Mouse (Mus musculus) midbrain, embryonic 11.5 days (tissue): Measurements from ENCODE around the gene Pbrm1. TPM values are rescaled to one million over a fixed set of nuclear protein-coding genes. Genes with fewer than 3 reads are reported as not detected.

Experiments
- ATAC-seq: fragments of 200-750 bp; cut with Nextera tagmentation; 2 replicates; pipeline ENCODE4 v1.8.0; 2017; ENCODE audit warnings: moderate TSS enrichment, moderate library complexity; ENCODE audit not compliant: low FRiP score
- DNase-seq: peaks from one replicate; pipeline ENCODE4 v3.0.0; 2015; ENCODE audit warnings: low spot score; ENCODE audit errors: missing footprints
- H3K27ac ChIP-seq: fragments of 300-500 bp; sonication (generic); 2 replicates; pipeline ENCODE4 v1.5.1; 2014; ENCODE audit warnings: low read depth, low read length
- H3K27me3 ChIP-seq: fragments of 300-500 bp; sonication (generic); 2 replicates; pipeline ENCODE4 v1.6.1; 2014; ENCODE audit warnings: mild to moderate bottlenecking, low read length, moderate library complexity, mixed read lengths; ENCODE audit not compliant: control insufficient read depth, insufficient read depth
- H3K36me3 ChIP-seq: fragments of 300-500 bp; sonication (generic); 2 replicates; pipeline ENCODE4 v1.6.1; 2014; ENCODE audit warnings: mild to moderate bottlenecking, low read length, moderate library complexity, mixed read lengths; ENCODE audit not compliant: control insufficient read depth, insufficient read depth
- H3K4me1 ChIP-seq: fragments of 300-500 bp; sonication (generic); 2 replicates; pipeline ENCODE4 v1.6.1; 2014; ENCODE audit warnings: low read length; ENCODE audit not compliant: control insufficient read depth, insufficient read depth
- H3K4me2 ChIP-seq: fragments of 300-500 bp; sonication (generic); 2 replicates; pipeline ENCODE4 v1.6.1; 2014; ENCODE audit warnings: mild to moderate bottlenecking, moderate library complexity
- H3K4me3 ChIP-seq: fragments of 300-500 bp; sonication (generic); 2 replicates; pipeline ENCODE4 v1.5.1; 2014; ENCODE audit warnings: low read depth, low read length
- H3K9ac ChIP-seq: fragments of 300-500 bp; sonication (generic); 2 replicates; pipeline ENCODE4 v1.6.1; 2014; ENCODE audit warnings: low read length
- H3K9me3 ChIP-seq: fragments of 300-500 bp; sonication (generic); 2 replicates; pipeline ENCODE4 v1.6.1; 2016; ENCODE audit warnings: low read length; ENCODE audit not compliant: control insufficient read depth
- WGBS: fragments of 180-500 bp; shearing (Covaris S2); extraction: QIAGEN DNeasy Blood & Tissue Kit; methylation state at CpG from one replicate; pipeline ENCODE4 v1.1.7; 2014; 5-methylcytosine and 5-hydroxymethylcytosine counted together
- polyA plus RNA-seq: library from polyadenylated mRNA; unstranded; fragments of >200 nt; fragmentation: Nextera tagmentation; extraction: Ambion mirVana; gene quantifications from 2 replicates; pipeline ENCODE4 v1.2.1, GENCODE M21; 2014

Gene Pbrm1
- polyA plus RNA-seq, 1 experiment from 2014 or later: 134 TPM

DNA sequence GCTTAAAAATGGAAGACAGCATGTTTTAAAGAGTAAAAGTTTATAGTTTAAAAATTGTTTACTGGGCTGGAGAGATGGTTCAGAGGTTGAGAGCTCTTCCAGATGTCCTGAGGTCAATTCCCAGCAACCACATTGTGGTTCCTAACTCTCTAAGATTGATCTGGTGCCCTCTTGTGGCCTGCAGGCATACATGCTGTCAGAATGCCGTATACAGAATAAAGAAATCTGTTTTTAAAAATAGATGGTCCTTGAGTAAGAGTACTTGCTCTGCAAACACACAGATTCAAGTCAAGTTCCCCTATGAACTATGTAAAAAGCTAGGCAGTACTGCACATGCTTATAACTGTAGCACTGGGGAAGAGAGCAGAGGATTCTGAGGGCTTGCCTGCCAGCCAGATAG lies 43.3 kb downstream of the Pbrm1 start:
- Histone ChIP-seq H3K4me2 (no peak overlapping the region), H3K4me3 (no peak overlapping the region), H3K27me3 (no peaks in the 10 kb centered on the region), H3K27ac (no peak overlapping the region), H3K36me3 (peaks cover 18% of the 10 kb centered on the region), H3K9ac (no peak overlapping the region), H3K4me1 (no peaks in the 10 kb centered on the region), H3K9me3 (no peaks in the 10 kb centered on the region)
- WGBS: 66% methylated on average over 1 of the region's 1 CpGs
- DNase-seq: no peak
- ATAC-seq: no peak

DNA sequence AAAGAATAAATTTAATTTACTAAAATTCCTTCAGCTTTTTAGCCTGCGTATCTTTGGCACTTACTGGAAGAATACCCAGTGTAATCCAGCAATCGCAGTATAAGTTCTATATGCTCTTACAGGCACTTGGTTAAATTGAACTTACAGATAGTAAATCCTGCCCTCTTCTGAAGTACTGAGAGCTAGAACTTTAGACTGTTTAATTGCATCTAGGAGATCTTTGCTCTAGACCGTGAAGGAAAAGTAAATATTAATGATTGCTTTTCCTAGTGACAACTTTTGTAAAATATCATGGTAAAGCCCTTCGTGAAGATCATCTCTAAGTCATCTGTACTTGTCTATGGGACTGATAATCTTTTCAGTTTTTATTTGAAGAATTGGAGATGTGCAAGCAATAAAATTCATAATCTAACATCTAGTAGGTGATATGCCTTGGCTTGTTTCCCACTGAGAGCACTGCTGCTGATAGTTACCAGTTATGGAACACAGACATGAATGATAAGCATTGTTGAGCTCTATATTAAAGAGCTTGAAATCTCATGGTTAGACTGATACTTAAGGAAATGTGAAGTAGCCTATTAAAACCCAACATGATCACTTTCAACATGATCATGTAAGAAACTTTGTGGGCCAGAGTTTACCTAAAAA lies 50.3 kb downstream of the Pbrm1 start:
- H3K4me3 ChIP-seq: no peak overlapping the region
- H3K4me2 ChIP-seq: no peak overlapping the region
- no peaks in the 10 kb centered on the region for H3K9me3 ChIP-seq
- H3K36me3 ChIP-seq: peaks cover 22% of the 10 kb centered on the region
- no peaks in the 10 kb centered on the region for H3K4me1 ChIP-seq
- H3K9ac ChIP-seq: no peak overlapping the region
- H3K27ac ChIP-seq: no peak overlapping the region
- WGBS: 97% methylated on average over 4 of the region's 4 CpGs
- no peak for ATAC-seq
- no peak for DNase-seq
- no peaks in the 10 kb centered on the region for H3K27me3 ChIP-seq

DNA sequence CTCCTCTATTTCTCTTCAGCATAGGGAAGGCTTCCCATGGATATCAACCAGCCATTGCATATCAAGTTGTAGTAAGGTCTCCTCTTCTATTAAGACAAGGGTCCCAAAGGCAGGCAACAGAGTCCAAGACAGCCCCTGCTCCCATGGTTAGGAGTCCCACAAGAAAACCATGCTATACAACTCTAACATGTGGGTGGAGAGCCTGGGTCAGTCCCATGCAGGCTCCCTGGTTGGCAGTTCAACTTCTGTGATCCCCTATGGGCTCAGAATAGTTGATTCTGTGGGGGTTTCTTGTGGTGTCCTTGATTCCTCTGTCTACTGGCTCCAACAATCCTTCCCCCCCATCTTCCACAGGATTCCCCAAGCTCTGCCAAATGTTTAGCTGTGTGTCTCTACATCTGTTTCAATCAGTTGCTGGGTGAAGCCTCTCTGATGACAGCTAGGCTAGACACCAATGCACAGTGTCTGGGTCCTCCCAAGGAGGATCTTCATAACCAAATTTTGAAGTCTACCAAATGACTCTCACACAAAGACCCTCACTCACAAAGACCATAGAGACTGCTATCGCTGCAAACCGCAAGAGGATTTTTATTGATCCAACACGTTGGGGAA lies 59.8 kb downstream of the Pbrm1 start:
- H3K4me3 ChIP-seq: no peak overlapping the region
- WGBS: 89% methylated on average over 3 of the region's 3 CpGs
- H3K27ac ChIP-seq: no peak overlapping the region
- DNase-seq: no peak
- ATAC-seq: no peak
- no peaks in the 10 kb centered on the region for H3K4me1 ChIP-seq
- no peak overlapping the region for H3K9ac ChIP-seq
- no peaks in the 10 kb centered on the region for H3K27me3 ChIP-seq
- no peaks in the 10 kb centered on the region for H3K9me3 ChIP-seq
- H3K36me3 ChIP-seq: peaks cover 23% of the 10 kb centered on the region
- no peak overlapping the region for H3K4me2 ChIP-seq

DNA sequence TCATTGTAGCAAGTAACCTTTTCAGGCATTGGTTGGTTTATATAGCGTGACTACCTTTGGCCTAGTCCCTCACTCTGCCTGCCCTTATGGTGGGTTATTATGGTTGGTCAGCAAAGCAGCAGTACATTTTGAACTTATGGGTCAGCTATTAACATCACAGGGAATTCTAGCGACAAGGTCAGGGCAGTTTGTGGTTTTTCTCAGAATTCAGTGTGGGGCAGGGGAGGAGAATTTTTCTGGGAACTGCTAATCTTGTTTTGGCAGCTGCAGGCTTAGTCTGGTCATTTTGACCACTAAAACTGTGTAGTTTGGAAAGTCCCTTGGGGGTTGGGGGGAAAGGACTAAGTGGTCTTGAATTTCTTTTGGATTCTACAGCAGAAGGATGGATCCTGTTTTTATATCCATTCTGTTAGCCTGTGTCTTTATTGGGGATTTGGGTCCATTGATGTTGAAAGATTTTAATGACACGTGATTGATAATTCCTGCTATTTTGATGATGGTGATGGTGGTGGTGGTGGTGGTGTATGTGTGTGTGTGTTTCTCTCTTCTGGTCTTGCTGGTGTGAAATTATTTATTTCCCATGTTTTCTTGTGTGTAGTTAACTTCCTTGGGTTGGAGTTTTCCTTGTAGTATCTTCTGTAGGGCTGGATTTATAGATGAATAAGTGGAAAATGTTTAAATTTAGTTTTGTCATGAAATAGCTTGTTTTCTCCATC lies 60.5 kb downstream of the Pbrm1 start:
- H3K27ac ChIP-seq: no peak overlapping the region
- 92% methylated on average over 3 of the region's 3 CpGs for whole genome bisulfite sequencing
- no peaks in the 10 kb centered on the region for H3K9me3 ChIP-seq
- no peaks in the 10 kb centered on the region for H3K4me1 ChIP-seq
- no peak overlapping the region for H3K4me2 ChIP-seq
- no peak overlapping the region for H3K4me3 ChIP-seq
- ATAC-seq (no peak), DNase-seq (no peak)
- H3K36me3 ChIP-seq: peaks cover 18% of the 10 kb centered on the region
- H3K27me3 ChIP-seq: no peaks in the 10 kb centered on the region
- H3K9ac ChIP-seq: no peak overlapping the region

DNA sequence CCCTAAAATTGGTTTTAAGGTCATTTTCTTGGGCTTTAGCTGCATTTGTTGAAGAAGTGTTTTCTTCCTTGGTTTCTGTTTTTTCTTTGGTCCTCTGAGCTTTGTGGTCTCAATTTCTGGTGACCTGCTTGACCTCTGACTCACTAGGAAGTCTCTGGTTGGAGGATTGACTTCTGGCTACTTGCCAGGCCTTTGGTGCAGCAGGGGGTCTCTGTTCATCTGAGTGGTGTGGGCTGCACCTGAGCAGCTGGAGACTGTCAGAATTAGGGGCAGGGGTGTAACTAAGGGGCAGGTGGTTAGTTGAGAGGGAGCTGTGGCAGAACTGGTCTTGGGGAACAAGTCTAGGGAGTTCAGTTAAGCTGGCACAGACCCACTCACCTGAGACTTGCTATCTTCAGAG lies 62.2 kb downstream of the Pbrm1 start:
- peaks cover 18% of the 10 kb centered on the region for H3K36me3 ChIP-seq
- H3K4me1 ChIP-seq: no peaks in the 10 kb centered on the region
- ATAC-seq: no peak

DNA sequence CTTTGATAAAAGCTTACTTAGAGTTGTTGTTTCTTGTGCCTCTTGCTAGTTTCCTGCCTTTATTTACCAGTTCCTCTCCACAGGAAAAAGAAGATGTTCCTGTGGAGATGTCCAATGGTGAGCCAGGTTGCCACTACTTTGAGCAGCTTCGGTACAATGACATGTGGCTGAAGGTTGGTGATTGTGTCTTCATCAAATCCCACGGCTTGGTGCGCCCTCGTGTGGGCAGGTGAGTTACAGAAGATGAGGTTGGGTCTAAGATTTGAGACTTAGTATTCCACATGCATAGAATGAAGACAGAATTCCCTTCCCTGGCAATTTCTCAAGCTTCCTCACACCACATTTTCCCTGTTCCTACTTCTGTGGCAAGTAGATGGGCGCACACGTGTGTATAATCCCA lies 68.5 kb downstream of the Pbrm1 start:
- Histone ChIP-seq H3K9ac (no peak overlapping the region), H3K4me1 (no peaks in the 10 kb centered on the region), H3K36me3 (peaks cover 24% of the 10 kb centered on the region), H3K27me3 (no peaks in the 10 kb centered on the region), H3K27ac (no peak overlapping the region), H3K4me3 (no peak overlapping the region), H3K4me2 (no peak overlapping the region), H3K9me3 (no peaks in the 10 kb centered on the region)
- ATAC-seq (no peak), DNase-seq (no peak)
- 84% methylated on average over 6 of the region's 6 CpGs for WGBS

More for the DNA sequence above, 62.2 kb downstream of the Pbrm1 start:
- Histone ChIP-seq H3K9me3 (no peaks in the 10 kb centered on the region), H3K4me3 (no peak overlapping the region), H3K4me2 (no peak overlapping the region), H3K27ac (no peak overlapping the region), H3K27me3 (no peaks in the 10 kb centered on the region), H3K9ac (no peak overlapping the region)
- no peak for DNase-seq

DNA sequence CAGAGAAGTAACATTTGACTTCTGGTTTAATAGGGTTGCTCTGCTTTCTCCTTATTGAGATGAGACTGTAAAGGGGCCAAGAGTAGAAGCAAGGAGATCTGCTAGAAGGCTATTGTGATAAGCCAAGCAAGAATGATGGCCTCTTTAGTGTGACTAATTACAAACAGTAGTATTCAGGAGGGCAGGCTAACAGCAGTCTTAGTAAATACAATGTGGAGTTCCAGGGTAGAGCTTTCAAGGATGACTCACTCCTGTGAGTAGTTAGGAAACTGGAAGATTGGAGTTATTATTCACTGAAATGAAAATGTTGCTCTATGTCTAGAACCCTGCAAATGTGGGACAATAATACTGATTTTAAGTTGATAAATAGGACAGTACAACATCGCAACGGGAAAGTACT lies 69.6 kb downstream of the Pbrm1 start:
- ATAC-seq: no peak
- H3K9me3 ChIP-seq: no peaks in the 10 kb centered on the region
- H3K27ac ChIP-seq: no peak overlapping the region
- WGBS: 94% methylated on average over 2 of the region's 2 CpGs
- H3K4me1 ChIP-seq: no peaks in the 10 kb centered on the region
- no peaks in the 10 kb centered on the region for H3K27me3 ChIP-seq
- no peak for DNase-seq
- no peak overlapping the region for H3K4me2 ChIP-seq
- no peak overlapping the region for H3K4me3 ChIP-seq
- H3K36me3 ChIP-seq: peaks cover 27% of the 10 kb centered on the region
- H3K9ac ChIP-seq: no peak overlapping the region

DNA sequence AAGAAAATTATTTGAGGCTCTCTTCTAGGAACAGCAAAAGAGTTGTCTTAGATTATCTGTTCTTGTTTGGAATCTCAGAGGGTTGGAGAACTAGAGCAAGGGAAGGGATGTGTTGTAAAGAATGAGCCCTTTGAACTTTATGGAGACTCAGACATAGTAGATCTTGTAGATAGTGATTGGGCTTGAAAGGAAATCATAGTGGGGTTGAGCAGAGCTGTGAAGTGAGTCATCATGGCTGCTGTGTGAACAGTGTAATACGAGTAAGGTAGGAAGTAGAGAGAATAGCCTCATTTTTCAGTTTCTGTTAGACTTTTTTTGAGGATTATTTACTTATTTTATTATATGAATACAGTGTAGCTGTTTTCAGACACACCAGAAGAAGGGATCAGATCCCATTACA lies 71.0 kb downstream of the Pbrm1 start:
- Histone ChIP-seq H3K4me2 (no peak overlapping the region), H3K27me3 (no peaks in the 10 kb centered on the region), H3K4me1 (no peaks in the 10 kb centered on the region), H3K9ac (no peak overlapping the region), H3K9me3 (no peaks in the 10 kb centered on the region), H3K36me3 (peaks cover 28% of the 10 kb centered on the region), H3K27ac (no peak overlapping the region), H3K4me3 (no peak overlapping the region)
- DNase-seq: no peak
- WGBS: 97% methylated on average over 1 of the region's 1 CpGs
- ATAC-seq: no peak

DNA sequence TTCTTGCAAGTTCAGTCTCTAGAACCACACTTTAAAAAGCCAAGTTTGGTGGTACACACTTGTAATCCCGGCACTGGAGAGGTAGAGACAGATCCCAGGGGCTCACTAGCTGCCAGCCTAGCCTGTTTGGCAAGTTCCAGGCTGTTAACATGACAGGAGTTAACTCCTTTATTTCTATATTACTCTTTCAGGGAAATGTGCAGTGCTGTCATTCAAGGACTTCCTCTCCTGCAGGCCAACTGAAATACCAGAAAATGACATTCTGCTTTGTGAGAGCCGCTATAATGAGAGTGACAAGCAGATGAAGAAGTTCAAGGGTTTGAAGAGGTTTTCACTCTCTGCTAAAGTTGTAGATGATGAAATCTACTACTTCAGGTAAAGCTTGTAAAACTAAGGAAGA lies 86.2 kb downstream of the Pbrm1 start:
- Histone ChIP-seq H3K36me3 (peaks cover 21% of the 10 kb centered on the region), H3K4me1 (no peaks in the 10 kb centered on the region), H3K27me3 (no peaks in the 10 kb centered on the region), H3K4me3 (no peak overlapping the region), H3K9ac (no peak overlapping the region), H3K4me2 (no peak overlapping the region), H3K9me3 (no peaks in the 10 kb centered on the region), H3K27ac (no peak overlapping the region)
- WGBS: 97% methylated on average over 2 of the region's 2 CpGs
- ATAC-seq (no peak), DNase-seq (no peak)
